Mouse (Mus musculus) Patski (cell line): ENCODE measurements at regions not wholly inside any gene's neighbourhood (a gene's known extent, or its start where the extent isn't known, plus 50 kb on each side); places are given as distances from the start of the nearest gene placed in this dataset.

Source experiments
- ATAC-seq: fragments of 100-300 bp; one replicate; pipeline ENCODE4 v1.8.0; 2021
- CTCF ChIA-PET: fragments of 350-600 bp; sonication (Branson Sonifier 250); formaldehyde crosslinking; loops from one replicate; lab custom pipeline; 2022; ENCODE audit warnings: inconsistent platforms; lab: Charles Lee
- POLR2A ChIA-PET: fragments of 350-600 bp; sonication (Branson Sonifier 250); formaldehyde crosslinking; loops from one replicate; lab custom pipeline; 2022; ENCODE audit warnings: antibody characterized with exemption, inconsistent platforms; lab: Charles Lee
- DNase-seq: peaks from one replicate; pipeline ENCODE4 v3.0.0-alpha.2; 2011; ENCODE audit warnings: low read depth, low spot score
- H3K27me3 ChIP-seq: fragments of 371-371 bp; one replicate; pipeline ENCODE4 v1.5.1; 2021
- CTCF ChIP-seq: fragments of 100-300 bp; IDR thresholded peaks from one replicate; pipeline ENCODE4 v1.5.1; 2021
- in situ Hi-C: fragments of 300-500 bp; cut with MboI; formaldehyde crosslinking; loops from 3 replicates; pipeline ENCODE4 v1.11.1; 2018; ENCODE audit warnings: low pct_unique_long_range_greater_than_20kb, mixed read lengths

DNA sequence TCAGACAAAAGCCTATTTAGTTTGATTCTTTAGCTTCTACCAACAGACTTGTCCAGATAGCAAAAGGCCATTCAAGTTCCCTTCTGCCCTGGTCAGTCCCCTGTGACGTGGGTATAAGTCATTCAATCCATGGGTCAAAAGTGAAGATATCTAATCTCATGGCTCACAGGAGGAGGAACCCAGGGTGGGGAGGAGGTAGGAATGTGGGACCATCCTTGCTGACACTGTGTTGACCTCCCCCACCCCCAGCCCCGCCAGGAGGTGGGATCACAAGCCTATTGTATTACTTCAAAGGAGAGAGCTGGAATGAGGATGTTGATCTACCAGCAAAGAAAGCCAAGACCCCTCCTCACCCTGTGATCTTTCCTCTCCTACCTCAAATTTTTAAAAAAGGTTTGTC lies 66.5 kb upstream of the Myo10 start:
- ATAC-seq (no peak), DNase-seq (no peak)
- ChIA-PET CTCF (interaction anchor here (1.2 kb wide), 1 partner anchor 9 kb away, joined by 3 read pairs; no protein-coding TSS in a partner anchor), POLR2A (no interaction called here)
- no peaks in the 10 kb centered on the region for H3K27me3 ChIP-seq
- in situ Hi-C loops, result no loop called here
- no peak for TF ChIP-seq CTCF

DNA sequence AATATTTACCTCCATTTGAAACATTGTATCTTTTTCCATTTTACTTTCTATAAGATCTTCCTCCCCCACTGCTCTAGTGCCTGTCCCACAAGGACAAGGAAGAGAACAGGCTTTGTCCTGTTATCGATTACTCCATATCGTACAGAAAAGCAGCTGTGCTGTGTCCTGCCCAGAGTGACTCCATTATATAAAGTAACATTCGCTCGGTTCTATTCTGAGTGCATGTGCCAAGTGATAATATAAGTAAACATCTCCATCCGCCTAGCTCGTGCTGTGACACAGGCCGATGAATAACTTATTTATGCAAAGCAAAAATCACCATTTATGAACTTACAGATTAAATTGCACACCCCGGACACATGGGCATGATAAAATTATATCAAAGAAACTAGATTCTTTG lies 64.8 kb upstream of the Myo10 start:
- POLR2A ChIA-PET, result no interaction called here
- ATAC-seq (no peak), DNase-seq (no peak)
- CTCF ChIA-PET, result no interaction called here
- no peak for TF ChIP-seq CTCF
- in situ Hi-C loops, result no loop called here
- H3K27me3 ChIP-seq, result no peaks in the 10 kb centered on the region

DNA sequence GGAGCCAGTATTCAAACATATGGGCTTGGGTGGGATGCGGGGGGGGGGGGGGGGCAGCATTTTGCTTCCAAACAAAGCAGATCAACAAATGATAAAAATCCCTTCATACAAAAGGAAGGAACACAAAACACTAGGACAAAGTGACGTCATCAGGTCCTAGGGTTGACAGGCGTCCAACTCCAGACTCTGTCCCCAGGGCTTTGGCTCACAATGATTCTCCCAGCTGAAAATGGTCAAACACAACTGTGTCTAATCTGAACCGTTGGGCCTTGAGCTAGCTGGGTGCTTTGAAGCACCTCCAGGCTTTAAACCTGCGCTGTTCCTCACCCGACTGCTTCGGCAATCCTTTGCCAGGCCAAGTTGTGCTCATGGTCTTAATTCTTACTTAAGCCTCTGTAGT lies 64.1 kb upstream of the Myo10 start:
- CTCF ChIA-PET, result no interaction called here
- DNase-seq, result no peak

DNA sequence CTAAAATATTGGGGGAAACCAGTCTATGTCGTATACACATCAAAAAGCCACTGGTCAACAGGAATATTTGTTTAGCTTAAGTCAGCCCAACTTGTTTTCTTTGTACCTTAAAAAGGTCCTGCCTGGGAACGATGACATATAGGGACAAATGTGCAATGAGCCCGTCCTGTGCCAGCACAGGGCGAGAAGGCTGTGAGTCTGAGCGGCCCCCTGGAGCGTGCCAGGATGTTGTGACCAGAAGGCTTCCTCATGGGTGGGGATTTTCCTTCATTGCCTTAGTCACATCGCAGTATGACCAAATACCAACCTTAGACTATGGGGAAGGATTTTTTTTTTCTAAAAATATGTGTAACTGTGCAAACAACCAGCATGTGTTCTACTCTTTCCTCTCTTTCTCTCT lies 58.7 kb upstream of the Myo10 start:
- H3K27me3 ChIP-seq, result no peaks in the 10 kb centered on the region
- ChIA-PET CTCF (interaction anchor here (1.4 kb wide), 1 partner anchor 11 kb away, joined by 4 read pairs; no protein-coding TSS in a partner anchor), POLR2A (no interaction called here)
- no peak for DNase-seq
- no peak for TF ChIP-seq CTCF
- no peak for ATAC-seq
- in situ Hi-C loops, result no loop called here

More for the DNA sequence above, 64.1 kb upstream of the Myo10 start:
- POLR2A ChIA-PET, result interaction anchor here (0.6 kb wide), 1 partner anchor 88 kb away, joined by 4 read pairs; no protein-coding TSS in a partner anchor
- TF ChIP-seq CTCF, result no peak
- in situ Hi-C loops, result no loop called here
- no peak for ATAC-seq
- no peaks in the 10 kb centered on the region for H3K27me3 ChIP-seq

DNA sequence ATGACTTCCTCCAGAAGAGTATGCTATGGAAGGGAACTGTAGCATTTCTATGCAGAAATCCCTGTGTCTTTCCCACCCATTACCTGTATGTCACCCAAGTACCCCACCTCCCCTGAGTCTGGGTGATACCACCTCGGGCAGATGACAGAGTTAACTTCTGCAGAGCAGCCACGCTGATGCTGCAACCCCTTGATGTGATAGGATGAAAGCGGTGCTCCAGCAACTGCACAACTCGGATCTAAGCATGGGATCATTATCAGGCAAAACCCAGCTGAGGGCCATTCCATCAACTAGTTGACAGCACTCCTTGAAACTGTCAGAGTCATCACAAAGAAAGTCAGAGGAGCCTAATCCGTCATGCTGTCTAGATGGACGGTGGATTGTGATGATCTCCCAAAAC lies 49.8 kb upstream of the Myo10 start:
- no peak for DNase-seq
- POLR2A ChIA-PET, result no interaction called here
- ATAC-seq, result no peak
- CTCF ChIA-PET, result no interaction called here
- no peak for TF ChIP-seq CTCF
- no peaks in the 10 kb centered on the region for H3K27me3 ChIP-seq
- in situ Hi-C loops, result no loop called here
